Mouse (Mus musculus) C2C12 (cell line): ENCODE measurements around the gene Sox6.

ENCODE experiments used
- CTCF ChIP-seq: IDR thresholded peaks from one replicate; pipeline ENCODE4 v1.5.1; 2011; ENCODE audit not compliant: control insufficient read depth, insufficient read depth, insufficient read length
- FOSL1 ChIP-seq: IDR thresholded peaks from one replicate; pipeline ENCODE4 v1.8.0; 2011; ENCODE audit warnings: mild to moderate bottlenecking, low read length; ENCODE audit not compliant: poor library complexity, insufficient read depth, severe bottlenecking
- MYOD1 ChIP-seq: IDR thresholded peaks from one replicate; pipeline ENCODE4 v1.6.1; 2011; ENCODE audit warnings: low read depth; ENCODE audit not compliant: control insufficient read depth, insufficient read length
- MYOG ChIP-seq: IDR thresholded peaks from one replicate; pipeline ENCODE4 v1.6.1; 2011; ENCODE audit not compliant: control insufficient read depth, insufficient read length; ENCODE audit errors: extremely low read depth
- USF1 ChIP-seq: IDR thresholded peaks from one replicate; pipeline ENCODE4 v1.6.1; 2011; ENCODE audit warnings: low read depth, mild to moderate bottlenecking, control low read depth, moderate library complexity

- no peak for TF ChIP-seq CTCF
- TF ChIP-seq USF1, result no peak
- no peak for TF ChIP-seq MYOD1
- TF ChIP-seq FOSL1, result no peak
- no peak for TF ChIP-seq MYOG
Measured at GRCm38 (mm10) chr7:115864411-115864810, 174.2 kb downstream of the Sox6 start.
